Mouse (Mus musculus) frontal cortex, postnatal 10 days (tissue): ENCODE measurements around the gene Prr36.
A peak's percentile ranks its signal among the peaks of the same experiment; 100 is the strongest.
"Not testable (repeated sequence)": the region's sequence is repeated elsewhere in the genome, so short reads cannot be mapped to it uniquely, and the experiment has no call there.

ENCODE experiments used
- DNase-seq, 2 experiments: peaks; one replicate each; pipeline ENCODE4 v3.0.0; 2022; ENCODE audit warnings: low spot score in 2 of 2, mixed read lengths in 1 of 2

The Prr36 gene

DNA sequence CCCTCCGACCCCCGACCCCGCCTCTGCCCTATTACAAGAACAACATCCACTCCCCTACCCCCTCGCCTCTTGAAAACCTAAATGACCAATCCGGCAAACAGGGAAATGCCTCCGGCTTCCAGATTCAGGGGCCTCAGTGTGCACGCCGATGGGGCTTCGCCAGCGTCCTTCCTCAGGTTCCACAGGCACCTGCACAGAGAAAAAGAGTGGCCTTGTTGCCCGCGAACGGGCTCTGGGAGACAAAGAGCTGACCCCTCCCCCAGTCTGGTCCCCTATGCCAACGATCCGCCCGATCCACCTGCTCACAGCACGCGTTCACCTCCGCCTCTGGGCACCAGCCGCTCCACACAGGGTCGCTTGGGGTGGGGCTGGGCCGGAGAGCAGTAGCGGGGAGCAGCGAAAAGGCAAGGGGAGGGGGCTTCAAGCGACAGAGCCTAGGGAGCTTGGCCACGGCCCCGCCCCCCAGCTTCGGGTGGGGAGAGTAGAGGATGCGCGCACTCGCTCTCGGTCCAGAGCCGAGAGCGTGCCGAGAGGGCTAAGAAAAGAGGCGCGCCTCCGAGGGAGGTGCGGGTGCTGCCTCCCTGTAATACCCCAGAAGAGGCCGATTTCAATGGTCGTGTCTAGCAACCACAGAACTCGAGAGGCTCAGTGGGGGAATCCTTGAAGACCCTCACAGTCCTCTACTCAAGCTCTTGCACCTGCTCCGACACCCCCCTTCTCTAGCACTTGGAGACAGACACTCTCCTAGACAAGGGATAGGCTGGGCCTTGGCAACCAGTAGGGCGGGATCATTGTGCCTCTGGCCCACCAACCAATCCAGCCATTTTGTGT, at the start of gene Prr36:
Gene Prr36, minus strand, starts transcription at position 669 of the 831 bp plus-strand sequence.
- peak; percentile 71 to 74 for DNase-seq

DNA sequence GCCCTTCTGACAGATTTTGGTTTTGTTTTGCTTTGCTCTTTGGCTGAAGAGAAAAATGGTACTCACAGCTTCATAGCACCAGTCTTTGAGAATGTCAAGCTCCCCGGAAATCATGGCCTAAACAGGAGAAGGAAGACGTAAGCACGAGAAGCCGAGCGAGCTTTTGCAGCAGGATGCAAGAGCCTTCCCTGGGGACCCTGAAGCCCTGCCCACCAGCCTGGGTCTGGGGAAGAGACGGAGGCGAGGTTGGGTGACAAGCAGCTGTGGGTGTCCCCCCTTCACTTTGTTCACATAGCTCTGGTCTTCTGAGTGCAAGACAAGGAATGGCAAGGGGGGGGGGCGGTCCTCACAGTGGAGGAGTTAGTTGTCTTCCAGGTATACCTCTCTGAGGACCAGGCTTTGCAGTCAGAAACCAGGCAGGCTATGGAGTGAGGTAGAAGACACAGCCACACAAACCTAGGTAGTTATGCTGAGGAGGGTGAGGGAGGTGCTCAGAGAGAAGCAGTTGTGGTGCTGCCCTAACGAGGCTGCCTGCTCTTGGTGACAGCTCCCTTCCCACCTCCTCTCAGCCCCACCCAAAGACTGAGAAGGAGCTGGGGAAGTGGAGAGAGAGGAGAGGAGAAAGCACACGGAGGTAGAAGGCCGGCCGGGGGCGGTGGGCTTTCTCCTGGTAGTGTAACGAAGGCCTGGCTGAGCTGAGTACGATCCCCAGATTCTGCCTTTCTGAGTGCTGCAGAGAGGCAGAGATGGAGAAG, 48.1 kb upstream of the Prr36 start:
- DNase-seq, result no peak

- no peak for DNase-seq
Measured at GRCm38 (mm10) chr8:4263105-4263791, 46.0 kb upstream of the Prr36 start.

DNA sequence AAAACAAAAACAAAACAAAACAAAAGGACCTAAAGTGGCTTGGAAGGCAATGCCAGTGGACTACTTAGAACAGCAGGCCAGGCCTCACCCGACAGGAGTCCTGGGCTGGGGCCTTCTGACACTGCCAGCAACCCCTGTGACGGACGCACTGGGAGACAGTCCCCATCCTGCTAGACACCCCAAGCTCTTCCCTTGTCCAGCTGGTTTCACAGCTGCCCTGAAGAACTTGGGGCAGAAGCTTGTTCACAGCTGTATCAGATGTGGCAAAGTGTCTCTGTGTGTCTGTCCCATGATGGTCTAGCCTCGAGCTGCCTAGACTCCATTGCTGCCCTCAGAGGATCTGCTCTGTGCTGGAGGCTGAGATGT, 42.5 kb upstream of the Prr36 start:
- DNase-seq, result peak in 1 of 2 experiments; percentile 17

GRCm38 (mm10) chr8:4259125-4259804, 42.0 kb upstream of the Prr36 start, which contains the start of gene Ctxn1:
Ctxn1 (minus strand) TSS chr8:4259274.
- DNase-seq, result peak; percentile 90 to 92

- DNase-seq, result peak; percentile 55 to 63
Measured at GRCm38 (mm10) chr8:4258678-4259077, 41.4 kb upstream of the Prr36 start.

DNA sequence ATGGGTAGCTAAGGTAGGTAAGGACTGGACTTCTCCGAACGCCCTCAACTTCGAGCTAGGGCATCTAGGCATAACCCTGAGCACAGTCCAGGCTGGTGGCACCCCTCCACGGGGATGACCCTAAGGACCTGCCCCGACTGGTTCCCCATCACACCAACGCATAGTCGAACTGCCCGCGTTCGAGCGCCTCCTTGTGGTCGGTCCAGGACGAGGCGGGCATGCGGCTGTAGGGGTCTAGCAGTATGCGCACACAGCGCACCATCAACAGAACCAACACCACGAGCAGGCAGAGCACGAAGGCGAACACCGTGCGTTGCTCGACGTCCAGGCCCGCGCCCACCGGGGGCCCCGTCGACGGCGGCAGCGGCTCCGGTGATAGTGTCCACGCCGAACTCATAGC, 41.0 kb upstream of the Prr36 start:
- DNase-seq, result peak; percentile 78 to 86

DNA sequence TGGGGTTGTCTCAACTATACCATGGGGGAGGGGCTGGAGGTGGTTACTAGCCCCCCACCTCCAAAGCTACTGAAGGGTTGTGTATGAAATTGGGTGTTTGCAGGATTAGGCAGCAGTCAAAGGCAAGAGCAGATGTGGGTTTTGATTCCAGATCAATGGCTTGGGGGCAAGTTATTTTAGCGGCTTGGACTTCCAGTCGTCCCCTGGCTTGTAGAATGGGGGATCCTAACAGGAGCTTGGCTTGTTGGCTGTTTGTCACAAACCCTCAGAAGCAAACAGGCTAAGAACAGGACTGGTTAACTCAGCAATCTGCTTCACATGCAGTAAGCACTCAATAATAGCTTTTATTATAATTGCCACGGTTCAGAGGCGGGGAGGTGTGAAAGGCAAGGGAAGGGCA, 40.1 kb upstream of the Prr36 start:
- no peak for DNase-seq

GRCm38 (mm10) chr8:4256911-4257310, 39.7 kb upstream of the Prr36 start:
- peak; percentile 77 to 81 for DNase-seq

DNA sequence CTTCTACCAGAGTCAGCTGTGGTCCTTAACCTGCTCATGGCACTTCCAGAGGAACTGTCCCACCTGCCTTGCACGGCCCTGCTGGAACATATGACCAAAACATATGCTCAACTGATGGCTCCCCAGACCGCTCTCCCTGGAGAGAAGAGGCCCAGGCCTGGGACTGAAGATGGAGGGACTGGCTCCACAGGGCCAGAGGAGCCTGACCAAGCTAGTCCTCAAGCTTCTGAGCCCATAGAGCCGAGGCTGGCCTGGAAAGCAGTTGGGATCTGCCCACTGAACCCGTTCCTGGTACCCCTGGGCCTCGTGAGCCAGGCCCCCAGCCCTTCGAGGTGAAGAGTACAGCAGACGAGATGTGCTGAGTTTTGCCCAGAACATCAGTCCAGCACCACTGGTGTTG, 38.2 kb upstream of the Prr36 start:
- DNase-seq, result not testable (repeated sequence)

DNA sequence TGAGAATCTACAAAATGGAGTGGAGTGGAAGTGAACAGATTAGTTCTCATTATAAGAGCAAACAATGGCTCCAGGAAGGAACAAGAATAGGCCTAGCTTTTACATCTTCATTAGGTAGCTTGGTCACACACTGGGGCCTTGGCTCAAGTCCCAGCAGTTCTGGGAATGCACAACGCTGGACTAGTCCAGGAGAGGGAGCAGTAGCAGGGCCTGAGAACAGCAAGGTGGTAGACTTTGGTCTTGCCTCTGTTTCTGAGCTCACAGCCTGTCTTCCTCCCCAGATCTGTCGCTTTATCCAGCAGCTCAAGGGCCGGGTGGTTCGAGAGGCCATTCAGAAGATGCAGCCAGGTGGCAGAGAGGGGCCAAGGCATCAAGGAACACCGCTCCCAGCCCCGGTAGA, 36.7 kb upstream of the Prr36 start:
- peak; percentile 67 to 70 for DNase-seq

- DNase-seq, result peak; percentile 90 to 95
Measured at GRCm38 (mm10) chr8:4252934-4253841, 35.9 kb upstream of the Prr36 start, which contains the start of gene Snapc2. Snapc2 (plus strand) TSS chr8:4253080.

DNA sequence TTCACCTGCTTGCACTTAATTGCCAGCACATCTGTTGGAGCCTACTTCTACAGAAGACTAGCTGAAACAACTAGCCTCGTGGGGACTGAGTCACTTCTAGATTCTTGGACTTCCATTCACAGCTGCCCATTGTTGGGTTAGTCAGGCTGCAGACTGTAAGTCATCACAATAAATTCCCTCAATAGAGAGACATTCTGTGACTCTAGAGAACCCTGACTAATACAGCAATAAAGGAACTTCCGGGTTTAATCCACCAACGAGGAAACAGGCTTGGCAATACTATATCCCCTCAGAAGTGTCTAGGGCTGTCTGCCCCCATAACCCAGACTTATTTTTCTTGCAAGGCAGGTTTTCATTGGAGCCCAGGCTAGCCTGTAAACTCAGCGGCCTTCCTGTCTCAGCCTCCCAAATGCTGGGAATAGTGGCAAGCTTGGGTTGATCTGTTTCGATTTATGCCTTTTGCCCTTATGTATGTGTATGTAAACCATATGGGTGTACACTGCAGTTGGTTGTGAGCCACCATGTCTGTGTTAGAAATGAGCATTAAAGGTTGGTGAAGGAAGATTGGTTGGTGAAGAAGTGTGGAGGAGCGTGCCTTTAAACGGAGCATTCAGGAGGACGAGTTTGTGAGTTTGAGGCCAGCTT, 35.0 kb upstream of the Prr36 start:
- DNase-seq, result peak in 1 of 2 experiments; percentile 14

- DNase-seq, result peak; percentile 82 to 84
Measured at GRCm38 (mm10) chr8:4250306-4250970, 33.2 kb upstream of the Prr36 start.

- no peak for DNase-seq
Measured at GRCm38 (mm10) chr8:4249213-4249612, 32.0 kb upstream of the Prr36 start.

- peak in 1 of 2 experiments; percentile 22 for DNase-seq
Measured at GRCm38 (mm10) chr8:4247951-4248540, 30.8 kb upstream of the Prr36 start, which contains the start of gene Tgfbr3l. Tgfbr3l (plus strand) TSS chr8:4248214.

- DNase-seq, result no peak
Measured at GRCm38 (mm10) chr8:4247241-4247640, 30.0 kb upstream of the Prr36 start.

DNA sequence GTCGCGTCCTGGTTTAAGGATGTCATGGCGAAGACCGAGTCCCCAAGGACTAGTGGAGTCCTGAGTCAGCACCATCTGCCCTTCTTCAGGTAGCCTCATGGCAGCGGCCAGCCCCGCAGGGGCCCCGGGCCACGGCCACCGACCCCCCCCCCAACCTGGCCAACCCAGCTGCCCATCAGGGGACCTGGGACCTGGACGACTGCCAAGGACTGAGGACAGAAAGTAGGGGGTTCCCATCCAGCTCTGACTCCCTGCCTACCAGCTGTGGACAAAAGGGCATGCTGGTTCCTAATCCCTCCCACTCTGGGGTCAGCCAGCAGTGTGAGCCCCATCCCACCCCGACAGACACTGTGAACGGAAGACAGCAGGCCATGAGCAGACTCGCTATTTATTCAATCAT, 28.5 kb upstream of the Prr36 start:
- DNase-seq, result peak in 1 of 2 experiments; percentile 15

GRCm38 (mm10) chr8:4245061-4245460, 27.8 kb upstream of the Prr36 start:
- DNase-seq, result no peak
